Mouse (Mus musculus) liver (tissue): ENCODE data around the gene Trim39.

ENCODE experiments used
- DNase-seq: peaks from one replicate; pipeline ENCODE4 v3.0.0-alpha.2; 2020; ENCODE audit warnings: mixed read lengths

Gene Trim39

GRCm38 (mm10) chr17:36271586-36272256, at the start of gene Trim39:
Gene Trim39 (minus strand): TSS chr17:36272247.
- DNase-seq: peak; percentile 79

GRCm38 (mm10) chr17:36315689-36316253, 43.7 kb upstream of the Trim39 start:
- no peak for DNase-seq

GRCm38 (mm10) chr17:36315041-36315688, 43.1 kb upstream of the Trim39 start:
- DNase-seq: peak; percentile 25

- DNase-seq: no peak
Observed at GRCm38 (mm10) chr17:36314511-36314910, 42.5 kb upstream of the Trim39 start.

- DNase-seq: no peak
Observed at GRCm38 (mm10) chr17:36309293-36309692, 37.2 kb upstream of the Trim39 start.

- DNase-seq: peak; percentile 43
Observed at GRCm38 (mm10) chr17:36308855-36309254, 36.8 kb upstream of the Trim39 start.

- DNase-seq: no peak
Observed at GRCm38 (mm10) chr17:36286390-36286789, 14.3 kb upstream of the Trim39 start, which contains the start of gene H2-M10.2. Gene H2-M10.2 (minus strand): TSS chr17:36286490.

GRCm38 (mm10) chr17:36281521-36282245, 9.6 kb upstream of the Trim39 start:
- DNase-seq: no peak

- no peak for DNase-seq
Observed at GRCm38 (mm10) chr17:36274776-36275175, 2.7 kb upstream of the Trim39 start.

GRCm38 (mm10) chr17:36273796-36274195, 1.7 kb upstream of the Trim39 start:
- no peak for DNase-seq

GRCm38 (mm10) chr17:36272643-36273366, 758 bp upstream of the Trim39 start:
- no peak for DNase-seq

GRCm38 (mm10) chr17:36270956-36271585, 976 bp downstream of the Trim39 start:
- peak; percentile 87 for DNase-seq

- DNase-seq: no peak
Observed at GRCm38 (mm10) chr17:36265834-36266233, 6.2 kb downstream of the Trim39 start.

GRCm38 (mm10) chr17:36264273-36264925, 7.6 kb downstream of the Trim39 start:
- DNase-seq: no peak

GRCm38 (mm10) chr17:36261511-36262166, 10.4 kb downstream of the Trim39 start:
- DNase-seq: no peak

GRCm38 (mm10) chr17:36257969-36258368, 14.1 kb downstream of the Trim39 start, which contains the start of gene Rpp21:
Gene Rpp21 (minus strand): TSS chr17:36258069.
- no peak for DNase-seq

GRCm38 (mm10) chr17:36257241-36257947, 14.7 kb downstream of the Trim39 start:
- DNase-seq: peak; percentile 77

- no peak for DNase-seq
Observed at GRCm38 (mm10) chr17:36253087-36253600, 18.9 kb downstream of the Trim39 start.

GRCm38 (mm10) chr17:36252250-36252876, 19.7 kb downstream of the Trim39 start:
- DNase-seq: peak; percentile 26

GRCm38 (mm10) chr17:36248886-36249285, 23.2 kb downstream of the Trim39 start:
- no peak for DNase-seq
